Mouse (Mus musculus) lung, adult 10 weeks (tissue): Measurements from ENCODE around the gene Rsbn1. TPM values are rescaled to one million over a fixed set of nuclear protein-coding genes. Genes with fewer than 3 reads are reported as not detected.

ENCODE experiments used
- polyA plus RNA-seq: library from polyadenylated mRNA; stranded (reverse); fragments of 350-450 nt; fragmentation: Illumina TruSeq; extraction: RNeasy Lipid Tissue Mini Kit (QIAGEN cat#74804); gene quantifications from one replicate; pipeline ENCODE4 v1.2.3, GENCODE M21; 2014; ENCODE audit warnings: low read depth, low replicate concordance; ENCODE audit not compliant: insufficient read depth

Rsbn1 gene
- polyA plus RNA-seq = 6.1 TPM

GRCm38 (mm10) chr3:103914010-103914669 is at the start of gene Rsbn1:
Gene Rsbn1, plus strand, starts transcription at chr3:103914120.

GRCm38 (mm10) chr3:103967861-103968691 is 54.2 kb downstream of the Rsbn1 start, which contains the start of gene Phtf1:
Gene Phtf1, plus strand, starts transcription at chr3:103968110.

Other genes with a start within 250 kb of the Rsbn1 start
- 46.2 TPM for gene Olfml3, start 176.1 kb upstream of the Rsbn1 start, polyA plus RNA-seq
- not detected for gene Gm10964, start 174.8 kb upstream of the Rsbn1 start, polyA plus RNA-seq
- gene Hipk1, start 122.6 kb upstream of the Rsbn1 start, polyA plus RNA-seq = 24.4 TPM
- gene Dclre1b, start 104.7 kb upstream of the Rsbn1 start, polyA plus RNA-seq = 4.7 TPM
- gene Ap4b1, start 104.6 kb upstream of the Rsbn1 start, polyA plus RNA-seq = 7.8 TPM
- not detected for gene Gm43064, start 104.5 kb upstream of the Rsbn1 start, polyA plus RNA-seq
- not detected for gene Bcl2l15, start 81.5 kb upstream of the Rsbn1 start, polyA plus RNA-seq
- 7.4 TPM for gene Ptpn22, start 54.3 kb upstream of the Rsbn1 start, polyA plus RNA-seq
- gene Phtf1, start 54.0 kb downstream of the Rsbn1 start, polyA plus RNA-seq = 14.2 TPM